19 mouse cellular contexts compared by ENCODE assay signal in the genomic region with DNA sequence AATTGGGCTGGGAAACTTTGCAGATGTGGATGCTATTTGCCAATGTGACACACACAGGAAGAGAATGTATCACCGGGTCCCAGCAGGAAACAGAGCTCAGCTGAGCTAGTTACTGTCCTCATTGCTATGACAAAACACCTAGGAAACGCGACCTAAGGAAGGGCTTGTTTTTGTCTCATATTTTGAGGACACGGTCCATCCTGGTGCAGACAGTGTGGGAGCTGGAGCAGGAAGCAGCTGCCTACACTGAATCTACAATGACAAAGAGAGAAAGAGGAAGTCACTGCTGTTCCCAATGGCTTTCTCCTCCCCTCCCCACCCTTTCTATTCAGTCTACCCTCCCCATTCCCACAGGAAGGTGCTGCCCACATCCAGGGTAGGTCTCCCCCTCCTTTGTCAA. TPM values are rescaled to one million over a fixed set of nuclear protein-coding genes. Genes with fewer than 3 reads are reported as not detected.
DNase-seq lines count a peak whose midpoint lies in the region; ATAC-seq and TF ChIP-seq lines count a peak whose summit lies in the region.
"Had no signal": no experiment of that assay in that cellular context is flagged by ENCODE, and none has a peak within 500 bp of the region (broad histone marks: within the 10 kb centered on the region; RNA-seq: fewer than 3 reads in every experiment).

No protein-coding gene starts in this region.

- no peaks in the 10 kb centered on the region for H3K27me3 ChIP-seq in heart, embryonic 14.5 days (ENCODE audit: control insufficient read depth, insufficient read depth, low read length)
- H3K27me3 ChIP-seq in kidney, embryonic 15.5 days = no peaks in the 10 kb centered on the region
- no peaks in the 10 kb centered on the region for H3K27me3 ChIP-seq in hindbrain, embryonic 11.5 days (ENCODE audit: control insufficient read depth, insufficient read depth, low read length)

- H3K9ac ChIP-seq in heart, embryonic 14.5 days (ENCODE audit: low read length) = no peak overlapping the region
- no peak overlapping the region for H3K9ac ChIP-seq in kidney, embryonic 15.5 days
- H3K9ac ChIP-seq in hindbrain, embryonic 11.5 days (ENCODE audit: low read depth, low read length) = no peak overlapping the region
- H3K9ac ChIP-seq: forebrain, postnatal 0 days had no signal

- no peaks in the 10 kb centered on the region for H3K9me3 ChIP-seq in heart, embryonic 14.5 days (ENCODE audit: control insufficient read depth, low read length)
- no peaks in the 10 kb centered on the region for H3K9me3 ChIP-seq in kidney, embryonic 15.5 days (replicated peaks)
- H3K9me3 ChIP-seq in hindbrain, embryonic 11.5 days (ENCODE audit: control insufficient read depth, low read length) = no peaks in the 10 kb centered on the region

- H3K4me3 ChIP-seq in gastrocnemius, adult 2 months = no peak overlapping the region
- H3K4me3 ChIP-seq in heart, embryonic 14.5 days (ENCODE audit: control insufficient read depth in 1 of 2, insufficient read depth in 1 of 2, low read depth in 1 of 2, low read length in 2 of 2) = no peak overlapping the region
- no peak overlapping the region for H3K4me3 ChIP-seq in kidney, embryonic 15.5 days (replicated peaks)
- H3K4me3 ChIP-seq in hindbrain, embryonic 11.5 days (ENCODE audit: low read depth, low read length) = no peak overlapping the region

- no peaks in the 10 kb centered on the region for H3K36me3 ChIP-seq in heart, embryonic 14.5 days (ENCODE audit: control insufficient read depth, insufficient read depth, low read length)
- H3K36me3 ChIP-seq in kidney, embryonic 15.5 days = no peaks in the 10 kb centered on the region
- H3K36me3 ChIP-seq in hindbrain, embryonic 11.5 days (ENCODE audit: control insufficient read depth, insufficient read depth, low read length) = no peaks in the 10 kb centered on the region

- no peak overlapping the region for H3K4me2 ChIP-seq in heart, embryonic 14.5 days (ENCODE audit: low read length)
- H3K4me2 ChIP-seq in kidney, embryonic 15.5 days = no peak overlapping the region
- H3K4me2 ChIP-seq in hindbrain, embryonic 11.5 days (replicated peaks; ENCODE audit: low read depth, low read length) = no peak overlapping the region

- peak overlapping the region; percentile 8; the same call in 1 of the 2 replicates for H3K27ac ChIP-seq in gastrocnemius, adult 2 months
- H3K27ac ChIP-seq in heart, embryonic 14.5 days (replicated peaks in 1 of 2; ENCODE audit: control insufficient read depth in 1 of 2, insufficient read depth in 1 of 2, low read depth in 2 of 2, low read length in 2 of 2) = peak overlapping the region in 1 of 2 experiments; percentile 17; a peak in 1 of 4 replicates
- H3K27ac ChIP-seq in kidney, embryonic 15.5 days = no peak overlapping the region
- H3K27ac ChIP-seq in hindbrain, embryonic 11.5 days (ENCODE audit: low read depth, low read length) = no peak overlapping the region

- TF ChIP-seq CTCF in gastrocnemius, adult 2 months (IDR thresholded peaks at IDR 0.05) = no peak

- intact Hi-C loops in gastrocnemius, adult 2 months (cut with DNase I) = no loop called here

- no peaks in the 10 kb centered on the region for H3K4me1 ChIP-seq in heart, embryonic 14.5 days (ENCODE audit: control insufficient read depth in 2 of 2, insufficient read depth in 2 of 2, low read length in 2 of 2)
- H3K4me1 ChIP-seq in kidney, embryonic 15.5 days = no peaks in the 10 kb centered on the region
- no peaks in the 10 kb centered on the region for H3K4me1 ChIP-seq in hindbrain, embryonic 11.5 days (replicated peaks; ENCODE audit: control insufficient read depth, insufficient read depth, low read length)

- DNase-seq in gastrocnemius, adult 2 months = no peak
- DNase-seq in gastrocnemius, postnatal 4 days (ENCODE audit: low spot score in 2 of 2) = no peak
- peak; percentile 32 for DNase-seq in 416B (ENCODE audit: low read depth)
- no peak for DNase-seq in cerebellum, postnatal 10 days
- no peak for DNase-seq in hindbrain, embryonic 11.5 days (ENCODE audit: low spot score)
- DNase-seq: cerebellum, postnatal 36 days; forebrain, postnatal 0 days; gastrocnemius, postnatal 36 days; right cerebral cortex, postnatal 4 days; thymus, postnatal 36 days had no signal

- WGBS in heart, embryonic 14.5 days = 46% methylated on average over 4 of the region's 4 CpGs
- WGBS in kidney, embryonic 15.5 days = 52% methylated on average over 4 of the region's 4 CpGs
- WGBS in hindbrain, embryonic 11.5 days = 78% methylated on average over 4 of the region's 4 CpGs

- peak; percentile 47; the same call in 1 of the 2 replicates for ATAC-seq in heart, embryonic 14.5 days (ENCODE audit: insufficient number of reproducible peaks, insufficient read depth, low FRiP score, low read depth)
- 0 out of 2 replicates have a peak, but pooled peaks have one; percentile 36 for ATAC-seq in kidney, embryonic 15.5 days (replicated peaks; ENCODE audit: low FRiP score)
- ATAC-seq in hindbrain, embryonic 11.5 days (ENCODE audit: low FRiP score) = no peak
- ATAC-seq in activated CD4-positive, CD25-positive, alpha-beta regulatory T cell, adult 4 months = no peak
- ATAC-seq: forebrain, postnatal 0 days had no signal

RNA-seq across cellular contexts. Expression of a gene that starts 12.5 kb away (rescaled TPM):
- not detected for total RNA-seq in gastrocnemius, adult 2 months (2021)
- under 1 TPM in 1 of 2 experiments, not detected in 1; 0.23 TPM for total RNA-seq in gastrocnemius, postnatal 4 days (2021)
- not detected in 2 replicates for polyA plus RNA-seq in heart, embryonic 14.5 days (2014; fragmentation: Nextera tagmentation; extraction: Ambion mirVana)
- not detected in 2 replicates for polyA plus RNA-seq in kidney, embryonic 15.5 days (2015; fragmentation: Nextera tagmentation; extraction: Ambion mirVana)
- polyA plus RNA-seq in hindbrain, embryonic 11.5 days (2014; fragmentation: Nextera tagmentation; extraction: Ambion mirVana) = 0.06 TPM in 1 of 2 replicates, not detected in the other
- polyA plus RNA-seq in activated CD4-positive, CD25-positive, alpha-beta regulatory T cell, adult 4 months (2017; shearing (Covaris generic)) = under 1 TPM; 0.15 to 0.33 TPM
- total RNA-seq: forebrain, postnatal 0 days; gastrocnemius, postnatal 36 days; neutrophil, adult 5-6 weeks had no signal
- polyA plus RNA-seq: C2C12; stomach, embryonic 14.5 days had no signal

RNA-seq across cellular contexts. Expression of a gene that starts 21.6 kb away (rescaled TPM):
- not detected for total RNA-seq in gastrocnemius, adult 2 months (2021)
- not detected for total RNA-seq in gastrocnemius, postnatal 4 days (2021)
- polyA plus RNA-seq in heart, embryonic 14.5 days (2014; fragmentation: Nextera tagmentation; extraction: Ambion mirVana) = 0.30 TPM in 1 of 2 replicates, not detected in the other
- not detected in 2 replicates for polyA plus RNA-seq in kidney, embryonic 15.5 days (2015; fragmentation: Nextera tagmentation; extraction: Ambion mirVana)
- polyA plus RNA-seq in hindbrain, embryonic 11.5 days (2014; fragmentation: Nextera tagmentation; extraction: Ambion mirVana) = not detected in 2 replicates
- polyA plus RNA-seq in activated CD4-positive, CD25-positive, alpha-beta regulatory T cell, adult 4 months (2017; shearing (Covaris generic)) = not detected
- total RNA-seq: forebrain, postnatal 0 days; gastrocnemius, postnatal 36 days; liver, adult 2 months; neutrophil, adult 5-6 weeks had no signal
- polyA plus RNA-seq: brain, embryonic 14.5 days; forebrain, postnatal 0 days; large intestine, adult 2 months; liver, adult 2 months had no signal

RNA-seq across cellular contexts. Expression of a gene that starts 26.6 kb away (rescaled TPM):
- 10 to 100 TPM; 57.8 to 64.8 TPM for total RNA-seq in gastrocnemius, adult 2 months (2021)
- total RNA-seq in gastrocnemius, postnatal 4 days (2021) = 10 to 100 TPM; 56.2 to 57.1 TPM
- polyA plus RNA-seq in heart, embryonic 14.5 days (2014; fragmentation: Nextera tagmentation; extraction: Ambion mirVana) = 182 and 207 TPM in 2 replicates
- polyA plus RNA-seq in kidney, embryonic 15.5 days (2015; fragmentation: Nextera tagmentation; extraction: Ambion mirVana) = 192 and 199 TPM in 2 replicates
- 203 TPM in 2 replicates for polyA plus RNA-seq in hindbrain, embryonic 11.5 days (2014; fragmentation: Nextera tagmentation; extraction: Ambion mirVana)
- 100 to 1,000 TPM; 223 to 224 TPM for polyA plus RNA-seq in activated CD4-positive, CD25-positive, alpha-beta regulatory T cell, adult 4 months (2017; shearing (Covaris generic))

RNA-seq across cellular contexts. Expression of a gene that starts 30.5 kb away (rescaled TPM):
- not detected for total RNA-seq in gastrocnemius, adult 2 months (2021)
- total RNA-seq in gastrocnemius, postnatal 4 days (2021) = not detected
- polyA plus RNA-seq in heart, embryonic 14.5 days (2014; fragmentation: Nextera tagmentation; extraction: Ambion mirVana) = 0.27 and 0.32 TPM in 2 replicates
- 0.17 TPM in 1 of 2 replicates, not detected in the other for polyA plus RNA-seq in kidney, embryonic 15.5 days (2015; fragmentation: Nextera tagmentation; extraction: Ambion mirVana)
- polyA plus RNA-seq in hindbrain, embryonic 11.5 days (2014; fragmentation: Nextera tagmentation; extraction: Ambion mirVana) = not detected in 2 replicates
- polyA plus RNA-seq in activated CD4-positive, CD25-positive, alpha-beta regulatory T cell, adult 4 months (2017; shearing (Covaris generic)) = under 1 TPM in 1 of 2 experiments, not detected in 1; 0.90 TPM
- total RNA-seq: forebrain, postnatal 0 days; gastrocnemius, postnatal 36 days; neutrophil, adult 5-6 weeks had no signal
- polyA plus RNA-seq: C2C12; forebrain, postnatal 0 days; liver, adult 2 months had no signal

RNA-seq across cellular contexts. Expression of a gene that starts 39.0 kb away (rescaled TPM):
- total RNA-seq in gastrocnemius, adult 2 months (2021) = under 1 TPM in 1 of 2 experiments, not detected in 1; 0.17 TPM
- total RNA-seq in gastrocnemius, postnatal 4 days (2021) = under 1 TPM; 0.18 to 0.37 TPM
- 2.3 and 3.1 TPM in 2 replicates for polyA plus RNA-seq in heart, embryonic 14.5 days (2014; fragmentation: Nextera tagmentation; extraction: Ambion mirVana)
- polyA plus RNA-seq in kidney, embryonic 15.5 days (2015; fragmentation: Nextera tagmentation; extraction: Ambion mirVana) = 8.3 and 9.8 TPM in 2 replicates
- polyA plus RNA-seq in hindbrain, embryonic 11.5 days (2014; fragmentation: Nextera tagmentation; extraction: Ambion mirVana) = 2.2 and 4.0 TPM in 2 replicates
- 1 to 10 TPM in 1 of 2 experiments, under 1 TPM in 1; 0.57 to 2.6 TPM for polyA plus RNA-seq in activated CD4-positive, CD25-positive, alpha-beta regulatory T cell, adult 4 months (2017; shearing (Covaris generic))
- total RNA-seq: liver, adult 2 months; neutrophil, adult 5-6 weeks had no signal
- polyA plus RNA-seq: liver, adult 2 months had no signal

Comparison
In these comparisons a context has a peak if more than half of its experiments do, and no peak if none do; other contexts are left out.
1. ATAC-seq: peak in heart, embryonic 14.5 days (single experiment) and kidney, embryonic 15.5 days (single experiment); none in hindbrain, embryonic 11.5 days (single experiment) and activated CD4-positive, CD25-positive, alpha-beta regulatory T cell, adult 4 months (single experiment).